ENCODE assay signal across 36 mouse cellular contexts in the genomic region with DNA sequence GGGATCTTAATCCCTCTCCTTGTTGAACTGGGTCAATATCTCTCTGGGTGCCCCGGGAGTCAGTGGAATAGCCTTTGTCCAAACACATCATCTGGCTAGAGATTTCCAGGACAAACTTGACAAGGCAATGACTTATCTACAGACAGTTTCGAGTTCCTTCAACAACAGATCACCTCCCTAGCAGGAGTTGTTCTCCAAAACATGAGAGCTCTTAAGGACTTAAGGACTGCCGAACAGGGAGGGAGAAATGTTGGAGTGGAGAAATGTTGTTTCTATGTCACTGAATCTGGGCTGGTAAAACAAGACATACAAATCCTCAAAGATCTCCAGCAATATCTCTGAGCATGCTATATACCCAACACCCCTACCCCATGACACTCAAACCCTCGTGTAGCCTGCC.
"Had no signal": no experiment of that assay in that cellular context is flagged by ENCODE, and none has a peak within 500 bp of the region (broad histone marks: within the 10 kb centered on the region; RNA-seq: fewer than 3 reads in every experiment).

No protein-coding gene starts in this region.

- H3K4me1 ChIP-seq: heart, embryonic 10.5 days; heart, embryonic 12.5 days; heart, embryonic 13.5 days; heart, embryonic 15.5 days; hindbrain, embryonic 12.5 days; hindbrain, embryonic 15.5 days; intestine, embryonic 15.5 days; kidney, embryonic 15.5 days had no signal

- H3K4me2 ChIP-seq: heart, embryonic 11.5 days; heart, embryonic 12.5 days; heart, embryonic 13.5 days; heart, embryonic 15.5 days; hindbrain, embryonic 12.5 days; hindbrain, embryonic 13.5 days; hindbrain, embryonic 14.5 days; hindbrain, embryonic 15.5 days; intestine, embryonic 15.5 days; kidney, embryonic 15.5 days had no signal

- H3K27ac ChIP-seq: heart, adult 2 months; heart, embryonic 10.5 days; heart, embryonic 13.5 days; heart, embryonic 15.5 days; hindbrain, embryonic 10.5 days; hindbrain, embryonic 12.5 days; hindbrain, embryonic 13.5 days; hindbrain, embryonic 14.5 days; hindbrain, embryonic 15.5 days; hindbrain, postnatal 0 days; intestine, embryonic 15.5 days; kidney, embryonic 15.5 days; kidney, postnatal 0 days; layer of hippocampus, adult 2 months had no signal

- H3K36me3 ChIP-seq: heart, embryonic 10.5 days; heart, embryonic 12.5 days; heart, embryonic 13.5 days; heart, embryonic 15.5 days; hindbrain, embryonic 10.5 days; hindbrain, embryonic 12.5 days; hindbrain, embryonic 13.5 days; hindbrain, embryonic 15.5 days; intestine, embryonic 15.5 days; kidney, embryonic 15.5 days had no signal

- H3K9ac ChIP-seq: heart, embryonic 12.5 days; heart, embryonic 13.5 days; heart, embryonic 15.5 days; hindbrain, embryonic 12.5 days; hindbrain, embryonic 13.5 days; hindbrain, embryonic 14.5 days; hindbrain, embryonic 15.5 days; intestine, embryonic 15.5 days; kidney, embryonic 15.5 days had no signal

- H3K4me3 ChIP-seq: heart, adult 2 months; heart, embryonic 10.5 days; heart, embryonic 12.5 days; heart, embryonic 13.5 days; heart, embryonic 15.5 days; hindbrain, embryonic 10.5 days; hindbrain, embryonic 12.5 days; hindbrain, embryonic 13.5 days; hindbrain, embryonic 15.5 days; intestine, embryonic 15.5 days; kidney, embryonic 15.5 days; layer of hippocampus, adult 2 months had no signal

- DNase-seq: heart, adult 2 months; heart, postnatal 10 days; heart, postnatal 14 days; heart, postnatal 36 days; heart, postnatal 4 days; kidney, adult 11 months; kidney, adult 18-20 months; kidney, adult 2 months; kidney, adult 8-10 months; kidney, adult 9 months; kidney, postnatal 10 days; kidney, postnatal 14 days; kidney, postnatal 25 days; kidney, postnatal 36 days; kidney, postnatal 4 days; layer of hippocampus, adult 9-11 months; layer of hippocampus, postnatal 36 days had no signal

- ATAC-seq: hindbrain, embryonic 16.5 days; hindbrain, postnatal 0 days; inflammation-experienced regulatory T-cells, adult 6 months; intestine, embryonic 15.5 days; intestine, embryonic 16.5 days; intestine, postnatal 0 days had no signal

- H3K27me3 ChIP-seq: heart, embryonic 12.5 days; heart, embryonic 13.5 days; heart, embryonic 15.5 days; hindbrain, embryonic 12.5 days; hindbrain, embryonic 13.5 days; hindbrain, embryonic 15.5 days; intestine, embryonic 15.5 days; kidney, embryonic 15.5 days had no signal

- H3K9me3 ChIP-seq: heart, embryonic 10.5 days; heart, embryonic 13.5 days; heart, embryonic 15.5 days; hindbrain, embryonic 10.5 days; hindbrain, embryonic 12.5 days; hindbrain, embryonic 13.5 days; hindbrain, embryonic 15.5 days; intestine, embryonic 15.5 days; kidney, embryonic 15.5 days had no signal
